Mouse (Mus musculus) telencephalon, adult 2 months (tissue): ENCODE measurements around the gene Ccdc9.
"Not testable (repeated sequence)": the region's sequence is repeated elsewhere in the genome, so short reads cannot be mapped to it uniquely, and the experiment has no call there.

Source experiments
- DNase-seq: peaks from one replicate; pipeline ENCODE4 v3.0.0-alpha.2; 2011; ENCODE audit warnings: low read depth, low spot score

The Ccdc9 gene

DNA sequence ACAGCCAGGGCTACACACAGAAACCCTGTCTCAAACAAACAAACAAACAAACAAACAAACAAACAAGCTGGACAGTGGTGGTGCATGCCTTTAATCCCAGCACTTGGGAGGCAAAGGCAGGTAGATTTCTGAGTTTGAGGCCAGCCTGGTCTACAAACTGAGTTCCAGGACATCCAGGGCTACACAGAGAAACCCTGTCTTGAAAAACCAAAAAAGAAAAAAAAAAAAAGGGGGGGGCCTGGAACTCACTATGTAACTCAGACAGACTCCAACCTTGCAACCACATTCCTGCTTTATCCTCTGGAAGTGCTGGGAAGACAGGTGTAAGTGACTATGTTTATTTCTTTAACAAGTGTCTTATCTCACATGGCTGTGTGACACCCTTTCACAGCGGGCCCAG, 21.5 kb upstream of the Ccdc9 start, which contains the start of gene Bbc3:
Bbc3 (plus strand) TSS at position 301 of the 400 bp plus-strand sequence.
- DNase-seq = not testable (repeated sequence)

GRCm38 (mm10) chr7:16307141-16307540, 20.5 kb upstream of the Ccdc9 start:
- not testable (repeated sequence) for DNase-seq

GRCm38 (mm10) chr7:16299419-16300035, 12.9 kb upstream of the Ccdc9 start:
- DNase-seq = peak; percentile 87

GRCm38 (mm10) chr7:16298927-16299326, 12.3 kb upstream of the Ccdc9 start:
- DNase-seq = no peak

DNA sequence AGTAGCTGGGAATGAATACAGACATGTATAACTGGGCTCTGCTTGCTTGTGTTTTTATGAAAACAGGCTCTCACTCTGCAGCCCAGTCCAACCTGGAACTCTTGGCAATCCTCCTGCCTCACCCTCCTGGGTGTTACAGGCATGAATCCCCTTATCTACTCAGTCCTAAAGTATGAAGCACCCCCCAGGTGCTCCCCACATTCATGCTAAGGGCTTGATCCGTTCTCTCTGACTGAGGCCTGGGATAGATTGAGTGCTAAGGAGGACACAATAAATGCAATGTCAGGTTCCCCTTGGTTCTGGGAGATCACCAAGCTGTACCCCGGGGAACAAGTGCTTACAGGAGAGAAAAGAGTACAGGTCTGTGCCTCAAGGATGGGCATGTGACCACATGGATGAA, 11.0 kb upstream of the Ccdc9 start:
- no peak for DNase-seq

DNA sequence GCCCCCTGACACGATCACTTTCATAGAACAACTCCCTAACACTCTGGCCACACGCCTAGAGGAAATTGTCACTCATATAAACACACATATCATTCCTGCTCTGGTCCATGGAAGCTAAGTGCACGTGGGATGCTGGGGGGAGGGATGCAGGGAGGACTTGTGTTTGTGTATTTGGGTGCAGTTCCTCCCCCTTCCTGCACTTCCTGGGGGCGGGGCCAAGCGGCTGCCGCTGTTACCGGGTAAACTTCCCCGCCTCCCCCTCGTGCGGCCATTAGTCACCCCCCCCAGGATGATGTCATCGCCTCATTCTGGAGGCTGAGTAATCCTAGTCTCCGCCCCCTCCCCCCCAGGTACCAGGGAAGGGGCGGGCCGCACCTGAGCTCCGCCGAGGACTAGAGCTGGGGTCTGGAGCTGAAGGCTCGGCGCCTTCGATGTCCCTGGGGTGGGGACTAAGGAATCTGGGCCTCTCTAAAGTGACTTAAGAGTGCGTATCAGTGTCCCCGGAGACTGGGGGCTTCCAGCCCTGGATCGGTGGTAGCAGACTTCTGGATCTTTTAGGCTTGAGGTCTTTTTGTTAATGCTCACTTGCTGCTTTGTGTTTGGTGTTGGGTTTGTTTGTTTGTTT, 10.3 kb upstream of the Ccdc9 start:
- peak; percentile 73 for DNase-seq

DNA sequence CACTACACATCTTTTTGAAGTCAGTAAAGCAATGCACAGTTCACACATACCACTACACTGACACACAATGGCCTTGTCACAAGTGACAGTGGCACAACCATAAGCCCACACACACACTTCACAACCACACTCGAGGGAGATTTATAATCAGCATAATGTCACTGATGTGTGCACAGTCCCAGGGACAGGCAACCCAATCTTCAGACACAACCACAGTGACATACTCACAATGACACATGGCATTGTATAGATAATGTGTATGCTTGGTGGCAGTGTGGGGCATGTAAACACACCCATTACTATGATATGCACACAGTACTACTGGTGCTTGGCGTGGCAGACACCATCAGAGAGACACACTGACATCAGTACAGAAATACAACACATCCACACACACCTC, 9.6 kb upstream of the Ccdc9 start:
- DNase-seq = no peak

DNA sequence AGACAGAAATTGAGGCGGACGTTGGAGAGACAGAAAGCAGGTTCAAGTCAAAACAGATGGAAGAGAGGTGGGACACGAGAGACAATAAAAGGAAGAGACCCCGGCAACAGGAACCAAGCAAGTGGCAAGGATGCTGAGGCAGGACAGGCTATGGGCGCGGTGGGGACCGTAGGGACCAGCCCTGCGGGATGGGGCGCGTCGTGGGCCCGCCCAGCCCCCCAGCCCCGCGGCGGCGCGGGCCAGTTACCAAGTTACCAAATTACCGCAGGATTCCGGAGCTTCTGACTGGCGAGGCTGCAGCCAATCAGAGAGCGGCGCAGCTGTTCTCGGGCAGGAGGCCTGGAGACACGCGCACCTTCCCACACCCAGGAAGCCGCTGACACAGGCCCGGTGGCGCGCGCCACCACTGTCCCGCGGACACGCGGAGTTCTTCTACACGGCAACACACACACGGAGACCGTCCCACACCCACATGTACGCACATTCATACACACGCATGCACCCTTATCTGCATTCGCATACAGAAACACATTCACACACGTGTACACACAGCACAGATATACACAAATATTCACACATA, 8.8 kb upstream of the Ccdc9 start:
- DNase-seq = peak; percentile 86

GRCm38 (mm10) chr7:16294837-16295236, 8.2 kb upstream of the Ccdc9 start:
- DNase-seq = peak; percentile 80

DNA sequence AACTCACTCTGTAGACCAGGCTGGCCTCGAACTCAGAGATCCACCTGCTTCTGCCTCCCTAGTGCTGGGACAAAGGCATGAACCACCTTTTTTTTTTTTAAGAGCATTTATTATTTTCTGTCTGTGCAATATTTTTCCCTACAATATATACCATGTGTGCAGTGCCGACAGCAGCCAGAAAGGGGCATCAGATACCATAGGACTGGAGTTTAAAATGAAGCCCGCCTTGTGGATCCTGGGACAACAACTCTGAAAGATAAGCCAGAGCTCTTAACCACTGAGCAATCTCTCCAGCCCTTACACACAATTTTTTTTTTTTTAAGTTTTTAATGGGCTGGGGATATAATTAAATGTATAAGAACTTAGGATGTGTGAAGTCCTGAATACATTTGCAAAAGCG, 7.8 kb upstream of the Ccdc9 start:
- DNase-seq = no peak

DNA sequence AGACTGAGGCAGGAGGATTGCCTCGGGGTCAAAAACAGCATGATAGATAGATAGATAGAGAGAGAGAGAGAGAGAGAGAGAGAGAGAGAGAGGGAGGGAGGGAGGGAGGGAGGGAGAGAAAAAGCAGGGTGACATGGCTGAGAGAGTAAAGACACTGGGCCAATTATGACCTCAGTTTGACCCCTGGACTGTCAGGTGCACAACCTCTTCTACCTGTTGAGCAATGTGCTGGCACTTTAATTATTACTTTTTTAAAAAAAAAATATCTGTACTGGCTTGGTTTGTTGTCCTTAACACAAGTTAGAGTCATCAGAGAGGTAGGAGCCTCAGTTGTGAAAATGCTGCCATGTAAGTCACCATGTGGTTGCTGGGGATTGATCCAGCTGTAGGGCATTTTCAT, 1.2 kb upstream of the Ccdc9 start:
- DNase-seq = no peak

DNA sequence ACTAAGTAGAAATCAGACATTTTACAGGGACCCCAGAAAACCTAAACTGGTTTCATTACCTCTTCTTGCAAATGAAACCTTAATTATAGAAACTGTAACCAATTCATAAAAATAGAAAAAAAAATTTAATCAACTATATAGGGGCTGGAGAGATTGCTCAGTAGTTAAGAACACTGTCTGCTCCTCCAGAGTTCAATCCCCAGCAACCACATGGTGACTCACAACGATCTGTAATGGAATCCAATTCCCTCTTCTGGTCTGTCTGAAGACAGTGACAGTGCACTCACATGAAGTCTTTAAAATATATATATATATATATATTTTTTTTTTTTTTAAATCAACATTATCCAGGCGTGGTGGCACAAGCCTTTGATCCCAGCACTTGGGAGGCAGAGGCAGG, 421 bp upstream of the Ccdc9 start:
- DNase-seq = no peak

DNA sequence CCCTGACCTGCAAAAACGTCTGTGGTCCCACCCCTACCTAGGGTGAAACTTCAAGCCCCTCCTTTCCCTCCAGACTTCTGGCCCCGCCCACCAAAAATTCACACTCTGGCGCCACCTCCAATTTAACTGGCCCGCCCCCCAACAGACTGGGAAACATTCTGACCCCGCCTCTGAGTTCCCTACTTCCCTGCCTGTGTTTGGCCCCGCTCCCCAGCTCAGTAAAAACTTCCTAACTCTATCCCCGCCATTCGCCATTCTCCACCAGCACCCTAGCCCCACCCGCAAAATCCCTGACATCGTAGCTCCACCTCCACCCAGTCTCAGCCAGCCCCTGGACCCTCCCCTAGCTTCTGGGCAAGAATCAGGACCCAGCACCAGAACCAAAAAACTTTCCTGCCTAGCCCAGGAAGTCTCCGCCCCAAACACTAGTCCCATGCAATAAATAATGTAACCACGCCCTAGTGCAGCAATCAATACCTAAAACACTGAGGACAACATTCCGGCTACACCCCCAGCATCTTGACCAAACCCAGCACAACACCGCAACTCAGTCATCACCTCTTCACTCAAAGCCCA, 1.1 kb downstream of the Ccdc9 start:
- no peak for DNase-seq

DNA sequence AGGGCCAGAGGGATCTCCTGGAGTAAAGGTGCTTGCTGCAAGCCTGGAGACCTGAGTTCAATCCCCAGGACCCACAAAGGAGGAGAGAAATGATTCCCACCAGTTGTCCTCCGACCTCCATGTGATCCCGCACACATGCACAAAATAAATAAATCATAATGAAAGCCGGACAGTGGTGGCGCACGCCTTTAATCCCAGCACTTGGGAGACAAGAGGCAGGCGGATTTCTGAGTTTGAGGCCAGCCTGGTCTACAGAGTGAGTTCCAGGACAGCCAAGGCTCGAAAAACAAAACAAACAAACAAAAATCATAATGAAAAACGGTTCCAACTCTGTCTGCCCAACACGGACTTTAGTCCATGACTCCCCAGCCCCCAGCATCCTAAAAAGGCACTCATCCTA, 1.7 kb downstream of the Ccdc9 start:
- no peak for DNase-seq

DNA sequence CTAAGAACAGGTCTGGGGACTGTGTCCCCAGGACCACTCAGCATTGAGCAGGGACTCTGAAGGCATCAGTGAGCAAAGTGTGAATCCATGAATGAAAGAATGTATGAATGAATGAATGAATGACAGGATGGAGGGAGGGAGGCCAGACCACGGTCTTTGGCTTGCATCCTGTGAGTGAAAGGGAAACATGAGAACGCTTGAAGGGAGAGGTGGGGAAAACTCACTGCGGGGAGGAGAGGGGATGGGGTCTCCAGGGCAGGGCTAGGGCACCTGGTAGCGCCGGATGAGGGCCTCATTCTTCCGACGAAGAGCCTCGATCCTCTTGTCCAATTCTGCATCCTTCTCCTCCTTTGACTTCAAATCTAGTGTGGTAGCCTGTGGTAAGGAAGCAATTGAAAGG, 2.6 kb downstream of the Ccdc9 start:
- DNase-seq = no peak

- no peak for DNase-seq
These were observed 4.3 kb downstream of the Ccdc9 start for GRCm38 (mm10) chr7:16282334-16282733.

DNA sequence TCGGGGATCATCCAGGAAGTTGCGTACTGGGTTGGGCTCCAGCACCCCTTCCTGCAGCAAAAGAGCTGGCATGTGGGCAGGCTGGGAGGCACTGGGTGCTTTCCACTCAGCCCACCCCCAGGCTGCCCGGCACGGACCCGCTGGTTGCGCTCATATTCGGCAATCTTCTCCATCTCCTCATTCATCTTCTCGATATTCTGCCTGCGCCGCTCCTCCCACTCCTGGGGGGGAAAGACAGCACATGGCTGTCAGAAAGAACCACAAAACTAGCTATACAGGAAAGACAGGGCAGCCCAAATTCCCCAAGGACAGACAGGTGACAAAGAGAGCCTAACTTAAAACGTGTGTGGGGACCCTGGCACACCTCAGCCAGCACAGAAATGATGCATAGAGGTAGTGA, 5.9 kb downstream of the Ccdc9 start:
- no peak for DNase-seq

- no peak for DNase-seq
These were observed 11.4 kb downstream of the Ccdc9 start for GRCm38 (mm10) chr7:16274922-16275890.

DNA sequence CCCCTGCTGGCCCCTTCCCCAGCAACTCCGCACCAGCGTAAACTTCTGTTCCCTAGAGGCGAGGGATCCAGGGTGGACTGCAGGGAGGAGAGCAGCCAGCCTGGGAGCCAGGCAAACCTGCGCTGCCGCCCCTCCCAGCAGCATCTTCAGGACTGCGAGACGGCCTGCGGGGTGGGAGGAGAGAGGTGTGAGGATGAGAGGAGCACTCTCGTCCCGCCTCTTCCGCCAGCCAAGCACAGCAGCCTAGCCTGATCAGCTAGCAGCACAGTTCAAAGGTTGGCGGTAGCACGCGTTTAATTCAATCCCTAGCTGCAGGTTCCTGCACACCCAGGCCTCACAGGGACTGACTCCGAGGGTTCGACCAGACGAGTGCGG, 12.8 kb downstream of the Ccdc9 start:
- peak; percentile 60 for DNase-seq

- peak; percentile 95 for DNase-seq
These were observed 13.4 kb downstream of the Ccdc9 start, which contains the start of gene Inafm1 for GRCm38 (mm10) chr7:16273081-16273765. Gene Inafm1 (minus strand): TSS chr7:16273617.

GRCm38 (mm10) chr7:16272681-16273080, 13.9 kb downstream of the Ccdc9 start:
- DNase-seq = peak; percentile 36
